Mouse (Mus musculus): Measurements from ENCODE around the gene Exoc3l. TPM values are rescaled to one million over a fixed set of nuclear protein-coding genes. Genes with fewer than 3 reads are reported as not detected.

The Exoc3l gene
- polyA plus RNA-seq, 1 experiment = 0.95 TPM

GRCm38 (mm10) chr8:105332523-105332922, 36.6 kb upstream of the Exoc3l start:
- TF ChIP-seq CTCF (IDR thresholded peaks at IDR 0.05; ENCODE audit: low read depth, low read length) (no peak), POLR2A (IDR thresholded peaks at IDR 0.05; ENCODE audit: borderline replicate concordance, low read depth, low read length) (no peak)
- Histone ChIP-seq H3K4me3 (ENCODE audit: insufficient read depth, low read length) (no peak overlapping the region), H3K27ac (ENCODE audit: insufficient read depth, low read depth, low read length) (no peak overlapping the region), H3K4me1 (ENCODE audit: control insufficient read depth, insufficient read depth, low read length) (peaks cover under 1% of the 10 kb centered on the region)

- Histone ChIP-seq H3K4me1 (ENCODE audit: control insufficient read depth, insufficient read depth, low read length) (peaks cover 4% of the 10 kb centered on the region), H3K27ac (ENCODE audit: insufficient read depth, low read depth, low read length) (no peak overlapping the region), H3K4me3 (ENCODE audit: insufficient read depth, low read length) (no peak overlapping the region)
- TF ChIP-seq POLR2A (IDR thresholded peaks at IDR 0.05; ENCODE audit: borderline replicate concordance, low read depth, low read length) (no peak), CTCF (IDR thresholded peaks at IDR 0.05; ENCODE audit: low read depth, low read length) (no peak)
Observed at GRCm38 (mm10) chr8:105331931-105332330, 36.0 kb upstream of the Exoc3l start.

GRCm38 (mm10) chr8:105331469-105331868, 35.6 kb upstream of the Exoc3l start:
- H3K27ac ChIP-seq (ENCODE audit: insufficient read depth, low read depth, low read length) = no peak overlapping the region
- no peak overlapping the region for H3K4me3 ChIP-seq (ENCODE audit: insufficient read depth, low read length)
- TF ChIP-seq CTCF (IDR thresholded peaks at IDR 0.05; ENCODE audit: low read depth, low read length) (no peak), POLR2A (IDR thresholded peaks at IDR 0.05; ENCODE audit: borderline replicate concordance, low read depth, low read length) (no peak)
- H3K4me1 ChIP-seq (ENCODE audit: control insufficient read depth, insufficient read depth, low read length) = peaks cover 4% of the 10 kb centered on the region

GRCm38 (mm10) chr8:105330325-105330724, 34.4 kb upstream of the Exoc3l start:
- Histone ChIP-seq H3K4me1 (ENCODE audit: control insufficient read depth, insufficient read depth, low read length) (peaks cover 6% of the 10 kb centered on the region), H3K27ac (ENCODE audit: insufficient read depth, low read depth, low read length) (no peak overlapping the region), H3K4me3 (ENCODE audit: insufficient read depth, low read length) (no peak overlapping the region)
- TF ChIP-seq POLR2A (IDR thresholded peaks at IDR 0.05; ENCODE audit: borderline replicate concordance, low read depth, low read length) = no peak
- TF ChIP-seq CTCF (IDR thresholded peaks at IDR 0.05; ENCODE audit: low read depth, low read length) = no peak

- peak overlapping the region; percentile 77 for H3K27ac ChIP-seq (ENCODE audit: insufficient read depth, low read depth, low read length)
- TF ChIP-seq CTCF (IDR thresholded peaks at IDR 0.05; ENCODE audit: low read depth, low read length) (no peak), POLR2A (IDR thresholded peaks at IDR 0.05; ENCODE audit: borderline replicate concordance, low read depth, low read length) (no peak)
- H3K4me3 ChIP-seq (ENCODE audit: insufficient read depth, low read length) = peak overlapping the region; percentile 75
Observed at GRCm38 (mm10) chr8:105326968-105327367, 31.1 kb upstream of the Exoc3l start.

GRCm38 (mm10) chr8:105326141-105326672, 30.3 kb upstream of the Exoc3l start, which contains the start of the genes Lrrc29 and Tmem208:
Gene Lrrc29, minus strand, starts transcription at chr8:105326278.
Gene Tmem208, plus strand, starts transcription at chr8:105326354.
- Histone ChIP-seq H3K27ac (ENCODE audit: insufficient read depth, low read depth, low read length) (peak within 1 kb of the TSS; percentile 77), H3K4me3 (ENCODE audit: insufficient read depth, low read length) (peak within 1 kb of the TSS; percentile 75), H3K4me1 (ENCODE audit: control insufficient read depth, insufficient read depth, low read length) (peaks cover 12% of the 10 kb centered on the region)
- TF ChIP-seq CTCF (IDR thresholded peaks at IDR 0.05; ENCODE audit: low read depth, low read length) (peak; percentile 52), POLR2A (IDR thresholded peaks at IDR 0.05; ENCODE audit: borderline replicate concordance, low read depth, low read length) (peak; percentile 26)

More at GRCm38 (mm10) chr8:105326968-105327367, 31.1 kb upstream of the Exoc3l start:
- peaks cover 12% of the 10 kb centered on the region for H3K4me1 ChIP-seq (ENCODE audit: control insufficient read depth, insufficient read depth, low read length)

GRCm38 (mm10) chr8:105325641-105326093, 29.8 kb upstream of the Exoc3l start:
- Histone ChIP-seq H3K27ac (ENCODE audit: insufficient read depth, low read depth, low read length) (peak overlapping the region; percentile 29), H3K4me1 (ENCODE audit: control insufficient read depth, insufficient read depth, low read length) (peaks cover 12% of the 10 kb centered on the region)

GRCm38 (mm10) chr8:105323183-105323582, 27.3 kb upstream of the Exoc3l start:
- TF ChIP-seq CTCF (IDR thresholded peaks at IDR 0.05; ENCODE audit: low read depth, low read length) (no peak), POLR2A (IDR thresholded peaks at IDR 0.05; ENCODE audit: borderline replicate concordance, low read depth, low read length) (no peak)
- Histone ChIP-seq H3K27ac (ENCODE audit: insufficient read depth, low read depth, low read length) (no peak overlapping the region), H3K4me1 (ENCODE audit: control insufficient read depth, insufficient read depth, low read length) (peaks cover 20% of the 10 kb centered on the region), H3K4me3 (ENCODE audit: insufficient read depth, low read length) (no peak overlapping the region)

More at GRCm38 (mm10) chr8:105325641-105326093, 29.8 kb upstream of the Exoc3l start:
- TF ChIP-seq POLR2A (IDR thresholded peaks at IDR 0.05; ENCODE audit: borderline replicate concordance, low read depth, low read length) (no peak), CTCF (IDR thresholded peaks at IDR 0.05; ENCODE audit: low read depth, low read length) (no peak)
- H3K4me3 ChIP-seq (ENCODE audit: insufficient read depth, low read length) = peak overlapping the region; percentile 75

GRCm38 (mm10) chr8:105318662-105319190, 22.8 kb upstream of the Exoc3l start:
- H3K4me3 ChIP-seq (ENCODE audit: insufficient read depth, low read length) = no peak overlapping the region
- peaks cover 17% of the 10 kb centered on the region for H3K4me1 ChIP-seq (ENCODE audit: control insufficient read depth, insufficient read depth, low read length)
- TF ChIP-seq CTCF (IDR thresholded peaks at IDR 0.05; ENCODE audit: low read depth, low read length) (no peak), POLR2A (IDR thresholded peaks at IDR 0.05; ENCODE audit: borderline replicate concordance, low read depth, low read length) (no peak)
- no peak overlapping the region for H3K27ac ChIP-seq (ENCODE audit: insufficient read depth, low read depth, low read length)

- Histone ChIP-seq H3K4me1 (ENCODE audit: control insufficient read depth, insufficient read depth, low read length) (peaks cover 17% of the 10 kb centered on the region), H3K4me3 (ENCODE audit: insufficient read depth, low read length) (no peak overlapping the region), H3K27ac (ENCODE audit: insufficient read depth, low read depth, low read length) (no peak overlapping the region)
- TF ChIP-seq POLR2A (IDR thresholded peaks at IDR 0.05; ENCODE audit: borderline replicate concordance, low read depth, low read length) (no peak), CTCF (IDR thresholded peaks at IDR 0.05; ENCODE audit: low read depth, low read length) (no peak)
Observed at GRCm38 (mm10) chr8:105317941-105318340, 22.0 kb upstream of the Exoc3l start.
